Mouse (Mus musculus): ENCODE results near the gene Sdk1.

GRCm38 (mm10) chr5:141727968-141728367, 486.7 kb downstream of the Sdk1 start:
- no peak for TF ChIP-seq POLR2A (IDR thresholded peaks at IDR 0.05; ENCODE audit: extremely low read depth, insufficient read depth, low read length)
- no peak for TF ChIP-seq CTCF (IDR thresholded peaks at IDR 0.05; ENCODE audit: low read depth, low read length)
